Mouse (Mus musculus) brain, adult 2 months (tissue): ENCODE measurements around the gene Zfp574.
A peak's percentile ranks its signal among the peaks of the same experiment; 100 is the strongest.

Experiments
- DNase-seq: peaks from one replicate; pipeline ENCODE4 v3.0.0; 2011; ENCODE audit warnings: low read depth, low spot score

The Zfp574 gene

GRCm38 (mm10) chr7:25112178-25112955, 40.0 kb downstream of the Zfp574 start:
- peak; percentile 94 for DNase-seq

DNA sequence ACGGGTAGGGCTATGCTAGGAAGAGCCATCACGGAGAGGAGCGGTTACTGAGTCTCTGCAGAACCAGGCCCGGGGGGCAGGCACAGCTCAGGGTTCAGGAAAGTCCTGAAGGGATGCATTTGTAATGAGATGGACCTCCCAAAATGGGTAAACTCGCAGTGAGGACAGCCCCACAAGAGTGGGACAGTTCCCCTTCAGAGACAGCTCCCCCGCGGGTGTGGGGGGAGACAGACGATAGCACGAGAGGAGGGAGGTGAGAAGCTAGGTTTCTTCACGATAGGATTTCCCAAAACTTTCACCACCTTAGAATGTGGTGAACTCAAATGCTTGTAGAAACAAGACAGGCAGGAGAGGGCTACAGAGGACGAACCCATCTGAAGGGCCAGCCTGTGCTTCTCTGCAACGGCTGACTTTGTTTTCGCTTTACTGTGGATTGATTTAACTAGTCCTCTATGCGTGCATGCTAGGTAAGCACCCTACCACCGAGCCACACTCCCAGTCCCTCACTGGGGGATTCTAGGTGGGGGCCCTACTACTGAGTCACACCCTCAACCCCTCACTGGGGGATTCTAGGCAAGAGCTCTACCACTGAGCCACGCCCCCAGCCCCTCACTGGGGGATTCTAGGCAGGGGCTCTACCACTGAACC, 40.7 kb downstream of the Zfp574 start:
- no peak for DNase-seq

- peak; percentile 43 for DNase-seq
Observed at GRCm38 (mm10) chr7:25120061-25120834, 47.9 kb downstream of the Zfp574 start.

DNA sequence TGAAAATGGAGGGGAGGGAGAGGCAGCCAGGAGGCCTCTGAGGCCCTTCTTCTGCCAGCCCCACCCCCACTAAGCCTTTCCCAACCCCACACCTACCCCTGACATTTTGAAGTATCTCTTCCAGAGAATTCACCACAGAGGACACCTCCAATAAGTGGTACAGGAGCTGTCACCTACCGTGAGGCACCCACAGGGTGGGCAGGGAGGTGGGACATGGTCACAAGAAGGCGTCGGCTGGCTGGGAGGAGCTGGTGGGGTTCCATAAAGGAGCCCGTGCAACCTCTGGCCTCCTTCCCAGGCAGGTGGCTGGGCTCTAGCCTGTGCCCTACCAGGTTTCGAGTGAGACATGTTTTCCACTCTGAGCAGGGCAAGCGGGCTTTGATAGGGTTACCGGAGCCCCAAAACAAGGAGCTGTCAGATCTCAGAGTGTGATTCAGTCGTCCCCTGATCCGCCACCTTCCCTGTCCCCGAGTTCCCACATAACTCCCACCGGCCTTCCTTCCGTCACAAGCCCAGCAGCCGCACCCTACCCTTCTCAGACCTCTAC, 48.9 kb downstream of the Zfp574 start:
- DNase-seq: no peak

DNA sequence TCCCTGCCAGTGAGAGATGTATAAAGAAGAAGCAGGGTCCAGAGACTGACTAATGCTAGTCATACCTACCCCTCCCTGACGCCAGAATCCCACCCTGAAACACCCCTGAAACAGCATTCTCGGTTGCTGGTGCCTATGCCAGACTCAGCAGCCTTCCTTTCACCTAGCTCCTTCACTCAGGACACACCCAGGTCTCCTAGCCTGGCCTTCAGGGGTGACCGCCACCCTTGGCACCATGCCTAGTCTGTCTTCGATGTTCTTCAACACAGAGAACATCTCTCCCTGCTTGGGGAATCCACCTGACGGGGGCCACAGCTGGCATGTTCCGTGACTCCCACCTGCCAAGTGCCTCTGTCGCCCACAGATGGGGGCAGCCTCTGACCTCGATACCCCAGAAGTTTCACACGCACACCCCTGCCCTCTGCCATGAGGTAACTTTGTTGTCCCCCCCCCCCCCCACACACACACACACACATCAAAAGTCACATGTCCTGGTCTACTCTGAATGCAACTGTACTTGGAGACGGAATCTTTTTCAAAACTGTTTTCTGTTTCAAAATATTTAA, 53.4 kb downstream of the Zfp574 start:
- DNase-seq: no peak

DNA sequence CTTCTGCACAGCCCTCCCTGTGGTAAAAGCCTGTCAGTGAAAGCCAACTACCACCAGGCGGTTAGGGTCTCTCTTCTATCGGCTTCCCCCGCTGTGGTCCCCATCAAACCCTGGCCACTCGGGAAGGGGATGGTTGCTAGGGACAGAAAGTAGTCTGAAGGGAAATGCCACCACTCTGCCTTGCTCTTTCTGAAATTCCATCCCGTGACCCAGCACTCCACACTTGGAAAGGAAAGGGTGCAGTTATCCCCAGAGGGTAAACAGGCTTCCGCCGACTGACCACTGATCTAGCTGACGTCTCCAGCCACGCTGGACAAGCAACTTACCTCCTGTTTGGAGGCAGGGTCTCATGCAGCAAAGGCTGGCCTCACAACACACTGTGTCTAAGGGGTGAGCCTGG, 55.6 kb downstream of the Zfp574 start:
- no peak for DNase-seq

- peak; percentile 31 for DNase-seq
Observed at GRCm38 (mm10) chr7:25129390-25129979, 57.1 kb downstream of the Zfp574 start.

- DNase-seq: no peak
Observed at GRCm38 (mm10) chr7:25130565-25130964, 58.2 kb downstream of the Zfp574 start.

DNA sequence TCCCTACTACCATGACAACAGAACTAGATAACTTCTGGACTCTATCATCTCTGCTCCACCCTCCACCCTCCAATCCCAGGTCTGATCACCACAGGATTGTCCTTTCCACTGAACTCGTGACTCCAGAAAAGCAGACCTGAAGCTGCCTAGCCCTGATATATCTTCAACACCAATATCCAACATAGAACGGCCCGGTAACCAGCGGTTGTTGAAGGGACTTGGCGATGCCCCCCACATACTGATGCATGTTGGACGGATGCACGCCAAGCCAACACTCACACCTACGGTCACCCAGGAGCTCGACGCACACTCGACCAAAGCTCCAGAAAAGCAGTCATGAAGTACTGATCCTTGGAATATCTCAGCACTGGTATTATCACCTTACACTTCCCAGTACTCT, 58.9 kb downstream of the Zfp574 start:
- DNase-seq: no peak

DNA sequence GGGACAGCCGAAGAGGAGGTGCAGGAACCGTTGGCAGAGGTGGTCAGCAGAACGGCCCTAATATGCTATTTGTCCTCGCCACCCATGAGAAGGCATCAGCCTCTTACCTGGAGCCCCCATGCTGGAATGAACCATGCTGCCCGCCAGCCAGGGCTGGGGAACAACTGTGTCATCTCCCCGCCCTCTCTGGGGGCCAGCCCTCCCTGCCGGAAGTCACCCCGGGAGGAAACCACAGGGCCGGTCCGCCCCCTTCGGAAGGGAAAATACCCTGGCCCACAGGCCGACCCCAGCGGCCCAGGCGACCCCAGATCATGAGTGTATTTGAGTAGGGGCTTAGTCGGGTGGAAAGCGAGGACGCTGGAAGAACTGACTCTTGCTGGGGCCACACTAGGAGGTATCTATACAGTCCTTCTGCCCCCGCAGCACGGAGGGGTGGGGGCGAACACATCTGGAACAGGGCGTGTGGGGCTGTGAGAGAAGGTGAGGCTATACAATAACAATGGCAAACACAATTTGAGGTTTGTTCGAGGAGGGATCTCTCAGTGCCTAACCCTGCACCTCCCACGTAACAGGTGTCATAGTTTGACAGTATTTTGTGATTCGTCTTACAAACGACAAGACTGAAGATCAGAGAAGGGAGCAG, 60.1 kb downstream of the Zfp574 start:
- DNase-seq: no peak
